Mouse (Mus musculus): ENCODE results near the gene Gm6401.
"Not testable (repeated sequence)": the region's sequence is repeated elsewhere in the genome, so short reads cannot be mapped to it uniquely, and the experiment has no call there.

The Gm6401 gene

GRCm38 (mm10) chr14:41967827-41968226, at the start of gene Gm6401:
Gene Gm6401 (minus strand): TSS chr14:41967927.
- DNase-seq (ENCODE audit: low read depth, low spot score) = not testable (repeated sequence)

- DNase-seq (ENCODE audit: low read depth, low spot score) = not testable (repeated sequence)
Measured at GRCm38 (mm10) chr14:41983225-41983624, 15.5 kb upstream of the Gm6401 start, which contains the start of gene Gm3543. Gene Gm3543 (minus strand): TSS chr14:41983325.

DNA sequence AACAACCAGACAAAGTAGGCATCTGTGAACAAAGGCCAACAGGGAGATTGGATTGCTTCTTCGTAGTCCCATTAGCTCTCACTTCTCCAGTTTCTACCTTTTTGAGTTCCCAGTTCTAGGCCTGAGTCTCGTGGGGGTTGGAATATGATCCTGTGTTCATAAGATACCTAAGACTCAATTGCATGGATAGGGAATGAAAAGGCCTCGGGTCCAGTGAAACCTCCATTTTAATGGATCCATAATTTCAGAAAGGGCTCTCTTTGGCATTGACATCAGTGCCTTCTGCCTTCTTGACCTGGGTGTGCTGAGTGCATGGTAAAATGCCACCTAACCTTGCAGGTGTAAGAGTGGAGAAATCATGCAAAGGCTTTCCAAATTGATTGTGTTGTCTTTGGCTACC, 869 bp upstream of the Gm6401 start:
- DNase-seq (ENCODE audit: low read depth, low spot score) = not testable (repeated sequence)

- DNase-seq (ENCODE audit: low read depth, low spot score) = not testable (repeated sequence)
Measured at GRCm38 (mm10) chr14:41964095-41964494, 3.6 kb downstream of the Gm6401 start.

DNA sequence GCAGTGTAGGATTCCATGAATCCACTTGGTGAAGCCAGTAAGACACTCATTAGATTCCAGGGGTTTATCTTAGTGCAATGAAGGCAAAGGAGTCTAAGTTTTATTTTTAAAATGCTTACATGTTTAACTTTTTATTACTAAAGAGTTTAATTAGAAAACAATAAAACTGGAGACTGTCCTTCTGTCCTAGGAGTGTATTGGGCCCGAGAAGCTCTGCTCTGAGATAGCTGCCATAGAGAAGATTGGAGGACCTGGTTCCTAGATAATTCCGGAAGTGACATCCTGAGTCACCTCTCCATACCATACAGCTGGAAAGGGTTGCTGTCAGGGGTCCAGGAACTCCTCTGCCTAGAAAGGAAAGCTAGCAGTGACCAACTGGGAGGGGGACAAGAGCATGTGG, 24.0 kb downstream of the Gm6401 start, which contains the start of gene 1700024B05Rik:
Gene 1700024B05Rik (plus strand): TSS at position 301 of the 400 bp plus-strand sequence.
- not testable (repeated sequence) for DNase-seq (ENCODE audit: low read depth, low spot score)

- DNase-seq (ENCODE audit: low read depth, low spot score) = not testable (repeated sequence)
Measured at GRCm38 (mm10) chr14:41924649-41925048, 43.1 kb downstream of the Gm6401 start, which contains the start of gene 1700049E17Rik1. Gene 1700049E17Rik1 (plus strand): TSS chr14:41924949.
